Mouse (Mus musculus) cerebellum, adult 11-12 months (tissue): ENCODE results near the gene Myh8.

ENCODE experiments used
- DNase-seq: peaks from one replicate; pipeline ENCODE4 v3.0.0; 2022

Gene Myh8

GRCm38 (mm10) chr11:67276601-67277174, at the start of gene Myh8:
Gene Myh8 (plus strand): TSS chr11:67277124.
- DNase-seq = no peak

DNA sequence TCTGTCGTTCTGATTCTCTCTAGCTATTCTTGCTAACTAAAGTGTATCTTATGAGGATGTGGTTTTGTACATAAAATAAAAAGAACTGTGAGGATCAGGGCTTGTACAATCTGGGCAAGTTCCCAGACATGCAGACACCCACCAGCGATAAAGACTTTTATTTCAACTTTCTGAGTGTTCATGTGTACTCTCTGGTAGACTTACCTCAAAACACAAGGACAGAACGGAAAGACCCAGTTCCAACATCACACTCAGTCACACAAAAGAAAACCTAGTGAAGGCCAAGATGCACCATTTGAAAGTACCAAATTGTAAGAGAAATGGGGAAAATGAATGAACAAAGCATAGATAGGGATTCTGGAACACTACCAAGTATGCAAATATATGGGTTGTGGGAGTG, 48.2 kb upstream of the Myh8 start:
- DNase-seq = no peak

- no peak for DNase-seq
These were observed 47.8 kb upstream of the Myh8 start for GRCm38 (mm10) chr11:67229166-67229565.

DNA sequence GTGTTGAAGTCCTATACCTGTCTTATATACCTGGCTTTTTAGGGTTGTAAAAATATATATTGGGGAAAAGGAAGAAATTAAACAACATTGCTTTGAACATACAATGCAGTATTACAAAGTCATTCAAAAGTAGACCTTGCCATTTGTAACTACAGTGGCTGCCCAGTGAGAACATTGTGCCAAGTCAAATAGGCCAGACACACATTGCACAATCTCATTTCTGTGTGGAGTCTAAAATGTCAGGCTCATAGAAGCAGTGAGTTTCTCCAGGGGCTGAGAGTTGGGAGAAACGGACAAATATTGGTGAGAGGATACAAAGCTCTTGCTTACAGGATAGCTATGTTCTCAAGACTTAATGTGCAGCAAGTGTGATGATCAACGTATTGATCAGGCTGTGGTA, 47.0 kb upstream of the Myh8 start:
- no peak for DNase-seq

DNA sequence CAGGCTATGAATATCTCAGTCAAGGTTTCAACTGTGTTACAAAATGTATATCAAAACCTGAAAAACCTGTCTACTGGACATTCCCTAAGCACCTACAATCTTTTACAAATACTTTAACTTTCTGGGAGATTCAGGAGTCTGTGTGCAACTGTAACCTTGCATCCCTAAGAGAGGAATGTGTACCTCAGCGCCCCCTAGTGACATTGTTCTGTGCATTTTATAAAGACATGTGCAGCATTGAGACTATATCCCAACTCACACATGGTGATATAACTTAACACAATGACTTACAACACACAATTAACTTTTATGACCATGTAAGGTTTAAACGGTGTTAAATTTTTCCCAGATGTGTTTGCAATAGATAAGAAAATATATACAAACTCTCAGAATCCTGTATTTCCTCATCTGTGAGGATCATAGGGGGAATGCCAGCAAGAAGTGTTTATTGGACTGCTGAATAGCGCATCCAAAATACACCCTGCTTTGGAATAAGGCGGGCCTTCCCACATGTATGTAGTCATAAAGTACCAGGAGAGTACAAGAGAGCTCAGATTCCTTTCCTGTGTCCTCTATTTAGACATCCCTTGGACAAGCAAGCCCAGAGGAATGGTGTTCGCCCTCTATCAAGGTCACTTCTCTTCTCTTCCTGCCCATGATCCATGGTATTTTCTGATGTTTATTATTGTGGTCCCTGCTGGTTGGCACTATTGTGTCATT, 41.1 kb upstream of the Myh8 start:
- DNase-seq = no peak

DNA sequence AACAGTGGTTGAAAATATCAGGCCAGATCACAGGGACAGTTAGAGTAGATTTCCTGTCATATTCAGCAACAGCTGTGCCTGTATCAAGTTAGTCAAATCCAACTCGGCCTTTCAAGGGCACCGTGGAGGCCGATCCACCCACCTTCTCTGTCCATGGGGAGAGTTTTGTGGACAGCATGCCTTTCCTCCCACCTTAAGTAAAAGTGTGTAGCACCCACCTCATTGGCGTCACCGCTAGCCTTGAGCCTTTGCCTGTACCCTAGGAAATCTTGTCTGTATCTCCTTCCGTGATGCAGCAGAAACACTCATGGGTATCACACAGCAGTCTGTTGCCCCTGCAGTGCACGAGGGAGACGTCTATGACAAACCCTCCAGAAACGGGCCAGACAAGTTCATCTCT, 40.1 kb upstream of the Myh8 start:
- no peak for DNase-seq

GRCm38 (mm10) chr11:67237481-67238079, 39.3 kb upstream of the Myh8 start, which contains the start of gene Myh4:
Gene Myh4 (plus strand): TSS chr11:67238029.
- no peak for DNase-seq

DNA sequence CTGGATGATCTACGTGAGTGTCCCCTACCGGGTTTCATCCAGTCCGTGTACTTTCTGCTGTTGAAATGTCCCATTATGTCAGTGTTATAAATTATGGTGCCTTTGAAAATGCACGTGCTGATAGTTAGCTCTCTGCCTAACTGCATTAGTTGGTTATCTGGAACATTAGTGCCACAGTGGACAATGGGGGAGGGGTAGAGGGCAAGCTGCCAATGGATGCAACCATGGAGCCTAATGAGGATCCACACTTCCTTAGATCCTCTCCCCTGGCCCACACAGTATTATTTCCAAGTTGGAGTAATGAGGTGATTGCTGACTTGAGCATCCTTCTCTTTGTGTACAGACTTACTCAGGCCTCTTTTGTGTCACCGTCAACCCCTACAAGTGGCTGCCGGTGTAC, 35.9 kb upstream of the Myh8 start:
- no peak for DNase-seq

- no peak for DNase-seq
These were observed 23.2 kb upstream of the Myh8 start for GRCm38 (mm10) chr11:67253691-67254090.

DNA sequence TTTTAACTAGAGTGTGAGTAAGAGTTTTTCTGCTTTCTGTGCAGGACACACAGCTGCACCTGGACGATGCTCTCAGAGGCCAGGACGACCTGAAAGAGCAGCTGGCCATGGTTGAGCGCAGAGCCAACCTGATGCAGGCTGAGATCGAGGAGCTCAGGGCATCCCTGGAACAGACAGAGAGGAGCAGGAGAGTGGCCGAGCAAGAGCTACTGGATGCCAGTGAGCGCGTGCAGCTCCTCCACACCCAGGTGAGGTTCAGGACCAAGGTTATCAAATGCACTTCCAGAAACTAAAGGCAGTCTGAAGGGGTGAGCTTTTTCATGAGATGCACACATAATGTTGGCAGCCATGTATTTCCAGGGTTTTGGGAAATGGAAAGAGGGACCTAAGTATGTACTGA, 19.9 kb upstream of the Myh8 start:
- DNase-seq = no peak

DNA sequence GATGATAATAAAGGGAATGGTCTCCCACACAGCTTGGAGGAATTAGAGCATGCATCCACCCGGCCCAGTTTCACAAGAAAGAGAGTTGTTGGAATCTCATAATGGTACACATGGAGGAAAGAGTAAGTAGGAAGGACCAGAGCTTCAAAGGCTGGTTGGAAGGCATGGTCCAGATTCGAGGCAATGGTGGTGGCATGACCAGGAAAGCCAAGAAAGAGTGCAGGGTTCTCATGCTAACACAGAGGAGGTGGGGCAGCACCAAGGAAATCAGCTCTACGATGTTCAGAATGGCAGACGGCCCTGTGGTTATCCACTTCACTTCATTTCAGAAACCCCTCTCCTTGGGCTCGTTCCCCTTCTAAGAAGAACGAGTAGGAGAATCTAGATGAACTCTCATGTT, 16.0 kb upstream of the Myh8 start:
- DNase-seq = no peak

- no peak for DNase-seq
These were observed 16.5 kb downstream of the Myh8 start for GRCm38 (mm10) chr11:67293440-67293839.

DNA sequence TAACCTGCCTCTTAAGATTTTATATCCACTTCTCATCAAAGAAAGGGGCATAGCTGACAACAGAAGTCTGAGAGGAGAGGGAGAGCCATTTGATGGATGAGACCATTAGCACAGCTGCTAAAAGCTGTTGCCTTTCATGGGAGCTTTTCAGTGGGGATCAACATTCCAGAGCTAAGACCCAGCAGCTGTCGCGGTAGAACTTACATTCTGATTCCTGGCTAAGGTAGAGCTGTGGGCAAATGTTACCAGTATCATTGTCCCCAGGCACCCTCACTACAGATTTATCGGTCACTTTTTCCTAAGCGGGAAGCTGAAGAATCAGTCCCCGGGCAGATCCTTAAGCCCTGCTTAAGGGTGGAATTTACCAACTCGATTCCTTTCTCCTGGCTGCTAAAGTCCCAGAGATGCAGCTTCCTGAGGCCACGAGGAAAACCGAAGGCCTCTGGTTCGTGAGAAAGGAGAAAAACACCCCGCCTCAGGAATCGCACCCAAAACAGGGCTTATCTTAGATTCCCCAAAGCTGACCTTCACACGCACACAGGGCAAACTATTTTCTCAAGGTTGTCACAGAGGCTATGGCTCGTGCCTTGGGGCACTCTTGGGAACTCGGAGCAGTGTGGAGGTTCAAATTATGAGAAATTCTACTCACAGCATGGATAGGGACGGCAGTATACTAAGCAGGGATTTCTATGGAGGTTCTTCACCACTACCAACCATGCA, 37.0 kb downstream of the Myh8 start:
- DNase-seq = no peak

GRCm38 (mm10) chr11:67321358-67321757, 44.4 kb downstream of the Myh8 start, which contains the start of gene Myh13:
Gene Myh13 (plus strand): TSS chr11:67321658.
- no peak for DNase-seq

DNA sequence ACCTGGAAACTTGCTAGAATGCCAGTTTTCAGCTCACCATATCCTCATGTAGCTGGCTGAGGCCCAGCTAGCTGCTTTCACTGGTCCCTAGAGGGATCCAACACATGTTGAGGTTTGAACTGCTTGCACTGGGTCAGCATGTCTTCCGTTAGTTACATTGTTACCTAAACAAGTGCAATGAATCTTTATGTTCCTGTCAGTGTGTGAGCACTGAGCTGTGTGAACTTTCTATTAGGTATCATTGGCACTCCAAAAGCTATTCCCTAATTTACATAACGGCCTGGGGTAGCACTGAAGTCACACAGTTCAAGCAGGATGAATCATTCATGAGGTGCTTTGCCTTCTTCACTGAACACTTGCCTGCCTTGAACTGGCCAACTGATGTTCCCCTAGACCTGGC, 49.6 kb downstream of the Myh8 start:
- no peak for DNase-seq

- no peak for DNase-seq
These were observed 67.6 kb downstream of the Myh8 start for GRCm38 (mm10) chr11:67344556-67344955.

GRCm38 (mm10) chr11:67345186-67345855, 68.4 kb downstream of the Myh8 start:
- peak; percentile 54 for DNase-seq

- no peak for DNase-seq
These were observed 68.9 kb downstream of the Myh8 start for GRCm38 (mm10) chr11:67345856-67346236.

DNA sequence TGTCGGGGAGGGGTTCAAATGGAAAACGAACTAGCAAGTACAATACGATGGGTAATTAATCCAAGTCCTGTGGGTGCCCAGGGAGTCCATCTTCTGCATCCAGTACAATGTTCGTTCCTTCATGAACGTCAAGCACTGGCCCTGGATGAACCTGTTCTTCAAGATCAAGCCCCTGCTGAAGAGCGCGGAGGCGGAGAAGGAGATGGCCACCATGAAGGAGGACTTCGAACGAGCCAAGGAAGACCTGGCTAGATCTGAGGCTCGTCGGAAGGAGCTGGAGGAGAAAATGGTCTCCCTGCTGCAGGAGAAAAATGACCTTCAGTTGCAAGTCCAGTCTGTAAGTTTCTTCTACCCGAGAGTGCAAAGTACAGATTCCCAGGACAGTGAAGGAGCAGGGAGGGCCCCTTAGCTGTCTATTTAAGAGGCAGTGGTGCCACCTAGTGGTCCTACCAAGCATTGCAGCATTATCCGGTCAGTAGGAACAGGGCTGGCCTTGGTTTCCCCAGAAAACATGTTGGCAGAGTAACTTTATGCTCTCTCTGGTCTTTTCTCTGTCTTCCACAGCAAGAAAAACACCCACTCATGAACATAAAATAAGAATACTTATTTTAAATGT, 73.3 kb downstream of the Myh8 start:
- DNase-seq = peak; percentile 48

- no peak for DNase-seq
These were observed 76.1 kb downstream of the Myh8 start for GRCm38 (mm10) chr11:67353011-67353410.

DNA sequence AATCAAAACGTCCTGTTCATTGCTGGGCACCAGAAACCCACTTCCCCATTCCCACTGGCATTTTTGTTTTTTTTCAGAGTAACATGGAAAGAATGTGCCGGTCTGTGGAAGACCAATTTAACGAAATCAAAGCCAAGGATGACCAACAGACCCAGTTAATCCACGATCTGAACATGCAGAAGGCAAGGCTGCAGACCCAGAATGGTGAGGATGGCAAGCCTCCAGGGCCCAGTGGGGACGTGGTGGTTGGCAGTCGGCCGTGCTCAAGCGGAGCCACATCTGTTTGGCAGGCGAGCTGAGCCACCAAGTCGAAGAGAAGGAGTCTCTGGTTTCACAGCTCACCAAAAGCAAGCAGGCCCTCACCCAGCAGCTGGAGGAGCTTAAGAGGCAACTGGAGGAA, 81.1 kb downstream of the Myh8 start:
- DNase-seq = no peak
